Mouse (Mus musculus): ENCODE measurements around the gene Fgfr4.

Fgfr4 gene

DNA sequence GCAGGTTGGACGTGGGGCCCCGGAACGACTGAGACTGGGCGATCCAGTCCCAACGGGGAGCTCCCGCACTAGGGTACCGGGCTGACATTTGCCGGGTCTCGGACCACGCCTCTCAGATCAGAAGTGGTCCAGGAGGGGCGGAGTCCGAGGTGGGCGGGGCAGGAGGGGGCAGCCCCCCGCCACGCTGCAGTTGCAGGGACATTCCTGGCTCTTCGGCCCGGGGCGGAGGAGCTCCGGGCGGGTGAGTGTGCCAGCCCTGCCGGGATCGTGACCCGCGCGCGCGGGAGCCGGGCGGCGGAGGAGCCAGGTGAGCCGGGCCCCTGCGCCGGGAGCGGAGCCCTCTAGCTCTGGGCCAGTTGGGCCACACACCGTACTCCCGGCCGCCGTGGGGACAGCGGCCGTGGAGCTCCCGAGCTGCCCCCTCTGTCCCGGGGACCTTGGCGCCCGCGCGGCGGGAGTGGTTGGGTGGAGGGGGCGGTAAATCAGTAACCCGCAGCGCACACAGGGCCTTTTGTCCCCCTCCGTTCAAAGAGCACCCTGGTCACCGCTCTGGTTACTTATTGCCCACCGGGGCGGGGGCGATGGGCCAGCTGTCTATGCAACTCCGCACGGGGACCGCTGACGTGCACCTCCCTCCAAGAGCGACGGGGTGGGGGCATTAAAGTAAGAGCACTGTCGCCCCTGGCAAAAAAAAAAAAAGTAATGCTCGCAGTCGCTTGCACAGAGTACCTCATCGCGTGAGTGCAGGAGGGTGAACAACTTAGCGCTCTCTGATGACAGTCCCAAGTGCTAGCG lies at the start of gene Fgfr4:
TSS of gene Fgfr4 (plus strand) at position 20 of the 795 bp plus-strand sequence.
- peak in 1 of 2 experiments; percentile 33 for DNase-seq

DNA sequence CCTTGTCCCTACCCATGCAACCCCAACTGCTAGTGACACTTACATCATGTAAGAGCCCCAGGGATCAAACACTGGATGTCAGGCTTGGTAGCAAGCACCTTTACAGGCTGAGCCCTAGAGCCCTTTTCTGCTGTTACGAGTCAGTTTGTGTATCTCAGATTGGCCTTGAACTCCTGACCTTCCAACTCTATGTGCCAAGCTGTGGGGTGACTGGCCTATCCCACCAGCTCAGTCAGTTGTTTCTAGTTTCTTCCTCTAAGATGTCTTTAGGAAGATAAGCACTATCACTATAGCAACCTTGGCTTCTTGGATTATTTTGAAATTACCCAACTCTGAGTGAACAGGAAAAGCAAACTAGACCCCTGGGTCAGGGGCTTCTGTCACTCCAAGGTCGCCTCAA lies 49.1 kb upstream of the Fgfr4 start:
- DNase-seq, result no peak

DNA sequence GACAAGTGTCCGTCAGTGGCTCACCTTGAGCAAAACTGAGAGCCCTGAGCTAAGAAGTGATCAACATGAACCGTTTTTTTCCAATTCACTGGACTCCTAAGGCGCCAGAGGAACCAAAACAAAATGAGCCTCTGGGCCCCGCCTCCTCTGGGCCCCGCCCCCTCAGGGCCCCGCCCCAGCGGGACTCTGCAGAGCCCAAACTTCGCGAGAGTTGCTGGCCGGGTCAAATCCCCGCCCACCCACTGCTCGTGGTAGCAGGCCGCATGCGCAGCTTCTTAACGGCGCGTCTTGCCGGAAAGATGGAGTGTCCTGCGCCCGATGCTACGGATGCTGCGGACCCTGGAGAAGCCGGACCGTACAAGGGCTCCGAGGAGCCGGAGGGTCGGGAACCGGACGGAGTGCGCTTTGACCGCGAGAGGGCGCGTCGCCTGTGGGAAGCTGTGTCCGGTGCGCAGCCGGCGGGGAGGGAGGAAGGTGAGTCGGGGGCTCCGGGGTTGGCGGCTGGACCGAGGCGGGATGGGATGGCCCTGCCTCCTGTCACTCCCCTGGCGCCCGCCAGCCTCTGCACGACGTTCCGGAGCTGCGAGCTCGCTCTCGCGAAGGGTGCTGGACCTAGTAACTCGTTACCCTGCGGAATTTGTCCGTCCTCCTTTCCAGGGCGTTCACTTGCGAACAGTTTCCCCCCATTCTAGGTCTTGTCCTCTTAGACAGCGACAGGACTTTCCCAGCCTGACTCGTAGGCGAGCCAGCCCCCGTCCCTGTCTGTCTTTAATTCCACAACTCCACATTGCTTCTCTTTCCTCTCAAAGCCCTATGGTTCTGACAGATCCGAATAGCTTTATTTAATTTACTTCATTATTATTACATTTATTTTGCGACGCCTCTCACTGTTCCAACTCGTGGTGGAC lies 47.1 kb upstream of the Fgfr4 start, which contains the start of gene Zfp346:
TSS of gene Zfp346 (plus strand) at position 267 of the 908 bp plus-strand sequence.
- peak; percentile 95 to 96 for DNase-seq

DNA sequence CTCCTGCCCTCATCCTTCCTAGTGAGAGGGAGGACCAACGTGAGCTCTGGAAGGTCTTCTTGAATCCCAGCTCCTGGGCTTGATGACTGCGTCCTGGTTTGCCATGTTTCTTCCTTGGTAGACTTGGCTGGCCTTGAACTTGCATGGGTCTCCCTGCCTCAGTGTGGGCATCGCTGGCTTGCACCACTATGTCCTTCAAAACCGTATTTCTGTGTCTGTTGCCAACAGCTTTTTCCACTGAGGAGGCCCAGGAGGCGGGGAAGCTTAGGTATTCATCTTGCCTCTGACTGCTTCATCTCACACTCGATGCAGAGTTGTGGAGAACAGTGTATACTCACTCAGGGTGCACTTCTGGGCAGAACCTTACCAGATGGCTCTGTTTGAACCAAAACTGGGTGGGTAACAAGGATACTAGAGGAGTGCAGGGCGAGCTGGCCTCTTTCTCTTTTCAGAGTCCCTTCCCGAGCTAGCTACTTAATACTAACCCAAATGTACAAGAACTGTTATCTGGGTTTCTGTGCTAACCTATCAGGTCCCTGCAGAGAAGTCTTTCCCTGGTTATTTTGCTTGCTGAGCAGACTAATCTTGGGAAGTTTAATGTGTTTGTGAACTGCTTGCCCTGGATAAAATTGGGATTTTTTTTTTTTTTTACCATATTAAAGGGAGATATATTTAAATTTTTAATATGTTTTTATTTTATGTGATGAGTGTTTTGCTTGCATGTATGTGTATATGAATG lies 46.3 kb upstream of the Fgfr4 start:
- DNase-seq, result peak in 1 of 2 experiments; percentile 10

DNA sequence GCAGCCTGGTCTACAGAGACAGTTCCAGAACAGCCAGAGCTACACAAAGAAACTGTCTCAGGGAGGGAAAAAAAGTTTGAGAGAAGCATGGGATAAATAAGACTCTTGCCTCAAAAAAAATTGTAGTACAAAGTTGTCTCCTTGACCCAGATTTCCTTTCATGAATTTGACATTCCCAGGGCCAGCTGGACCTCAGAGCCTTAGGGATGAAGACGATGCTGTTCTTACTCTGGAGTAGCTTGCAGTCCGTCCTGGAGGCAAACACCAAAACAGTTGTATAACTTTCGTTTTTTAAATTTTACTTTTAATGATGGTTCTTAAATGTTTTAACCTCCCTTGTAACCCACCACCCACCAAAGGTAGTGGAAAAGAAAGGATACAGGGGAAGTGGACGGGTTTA lies 45.3 kb upstream of the Fgfr4 start:
- DNase-seq, result no peak

DNA sequence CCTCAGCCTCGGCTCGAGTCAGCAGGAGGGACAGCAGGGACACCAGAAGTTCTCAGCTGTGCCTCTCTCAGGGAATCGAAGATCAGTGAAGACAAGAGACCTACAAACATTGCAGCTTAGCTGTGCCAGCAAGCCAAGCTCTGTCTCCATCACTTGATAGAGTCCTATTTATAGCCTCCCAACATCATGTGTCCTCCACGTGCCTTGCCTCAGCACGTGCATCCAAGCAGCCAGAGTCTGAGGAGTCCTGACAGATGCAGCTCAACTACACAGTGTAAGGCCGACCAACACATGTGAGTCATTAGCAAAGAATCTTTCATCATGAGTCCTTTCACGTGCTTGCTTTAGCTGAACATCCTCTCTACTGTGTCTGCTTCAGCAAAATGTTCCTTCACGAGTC lies 44.7 kb upstream of the Fgfr4 start:
- no peak for DNase-seq

DNA sequence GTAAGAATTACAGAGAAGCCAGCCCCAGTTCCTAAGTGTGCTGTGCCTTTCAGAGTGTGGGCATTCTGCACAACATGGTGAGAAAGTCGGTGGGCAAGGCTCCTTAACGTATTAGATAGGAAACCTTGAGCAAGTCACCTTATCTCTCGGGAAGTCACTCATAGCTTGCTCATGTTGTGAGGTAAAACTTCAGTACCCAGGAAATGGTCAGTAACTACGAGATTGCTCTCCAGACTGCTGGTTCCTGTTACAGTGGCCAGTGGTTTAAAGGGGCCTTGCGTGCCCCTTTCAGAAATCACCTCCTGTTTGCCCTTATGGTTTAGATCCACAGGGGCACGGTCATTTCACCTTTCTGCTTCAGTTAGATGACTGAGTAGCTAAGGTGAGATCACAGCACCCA lies 38.1 kb upstream of the Fgfr4 start:
- DNase-seq, result no peak

DNA sequence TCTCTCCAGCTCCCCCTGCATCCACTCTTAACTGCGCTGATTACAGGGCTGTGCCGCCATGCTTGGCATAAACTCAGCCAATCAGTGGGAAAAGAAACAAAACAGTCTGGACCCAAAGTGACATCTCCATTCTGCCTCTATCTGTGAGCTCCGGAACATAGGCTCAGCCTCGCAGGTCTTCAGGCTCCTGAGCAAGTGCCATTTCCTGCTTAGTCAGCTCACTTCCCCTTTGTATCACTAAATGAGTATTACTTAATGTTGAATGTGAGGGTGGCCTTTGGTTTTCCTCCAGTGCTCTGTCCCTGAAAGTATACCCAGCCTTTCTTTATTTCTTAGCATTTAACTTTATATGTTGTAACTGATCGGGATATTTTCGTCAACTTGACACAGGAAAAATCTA lies 27.5 kb upstream of the Fgfr4 start:
- no peak for DNase-seq

DNA sequence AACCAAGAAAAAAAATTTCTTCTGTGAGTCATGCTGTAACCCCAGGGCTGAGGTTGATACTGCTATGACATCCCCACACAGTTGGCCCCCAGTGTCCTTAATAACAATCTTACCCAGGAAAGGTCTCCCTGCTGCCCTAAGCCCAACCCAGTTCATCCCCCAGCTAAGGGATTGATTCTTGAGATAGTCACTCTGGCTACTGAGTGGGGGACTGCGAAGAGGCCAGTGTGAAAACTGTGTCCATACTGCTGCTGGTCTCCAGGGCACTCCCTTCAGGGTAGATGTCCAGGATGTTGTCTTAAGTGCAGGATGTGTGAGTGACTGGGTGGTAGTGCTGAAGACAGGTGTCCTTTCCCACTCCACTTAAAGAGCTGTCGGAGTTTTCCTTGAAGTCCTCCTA lies 19.0 kb upstream of the Fgfr4 start, which contains the start of gene Gm17617:
TSS of gene Gm17617 (minus strand) at position 101 of the 400 bp plus-strand sequence.
- DNase-seq, result no peak

DNA sequence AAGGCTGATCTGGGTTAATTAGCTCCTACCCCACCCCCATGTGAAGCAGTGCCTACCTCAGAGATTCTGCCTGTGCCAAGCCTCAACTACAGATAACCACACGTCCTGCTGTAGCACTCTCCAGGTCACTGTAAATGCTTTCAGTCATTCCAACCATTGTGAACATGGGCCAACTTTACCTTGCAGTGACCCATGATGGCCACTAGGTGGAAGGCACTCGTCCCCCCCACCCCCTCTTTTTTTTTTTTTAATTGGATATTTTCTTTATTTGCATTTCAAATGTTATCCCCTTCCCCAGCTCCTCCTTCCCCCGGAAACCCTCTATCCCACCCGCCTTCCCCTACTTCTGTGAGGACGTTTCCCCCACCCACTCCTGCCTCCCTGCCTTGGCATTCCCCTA lies 17.1 kb upstream of the Fgfr4 start:
- no peak for DNase-seq

DNA sequence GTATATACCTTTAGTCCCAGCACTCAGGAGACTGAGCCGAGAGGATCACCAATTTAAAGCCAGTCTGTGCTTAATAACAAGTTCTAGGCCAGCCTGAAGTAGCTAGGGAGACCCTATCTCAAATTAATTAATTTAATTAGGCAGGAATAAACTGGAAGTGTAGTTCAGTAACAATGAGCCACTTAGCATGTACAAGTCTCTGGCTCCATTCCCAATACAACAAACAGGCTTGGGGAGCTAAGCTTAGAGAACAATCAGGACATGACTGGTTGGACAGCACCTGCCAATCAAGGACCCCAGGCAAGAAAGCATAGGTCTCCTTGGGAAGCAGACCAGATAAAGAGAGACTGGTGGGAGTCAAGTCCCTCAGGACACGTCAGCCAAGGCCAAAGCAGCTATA lies 12.2 kb upstream of the Fgfr4 start:
- DNase-seq, result no peak

DNA sequence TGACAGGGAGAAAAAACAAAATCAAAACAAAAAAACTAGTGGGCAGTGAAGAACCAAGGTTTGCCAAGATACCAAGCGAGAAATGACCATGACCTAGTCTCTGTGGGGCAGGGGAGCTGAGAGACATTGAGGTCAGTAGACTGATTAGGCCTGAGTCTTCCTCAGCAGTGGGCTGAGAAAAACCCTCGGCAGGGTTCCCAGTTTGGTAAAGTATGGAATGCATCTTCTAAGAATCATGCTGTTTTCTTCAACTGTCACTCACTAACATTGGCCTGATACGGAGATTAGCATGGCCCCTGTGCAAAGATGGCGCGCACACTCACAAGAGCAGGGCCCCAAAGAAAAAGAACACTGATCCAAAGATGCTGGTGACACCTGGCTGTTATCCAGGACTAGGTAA lies 1.5 kb downstream of the Fgfr4 start:
- no peak for DNase-seq

DNA sequence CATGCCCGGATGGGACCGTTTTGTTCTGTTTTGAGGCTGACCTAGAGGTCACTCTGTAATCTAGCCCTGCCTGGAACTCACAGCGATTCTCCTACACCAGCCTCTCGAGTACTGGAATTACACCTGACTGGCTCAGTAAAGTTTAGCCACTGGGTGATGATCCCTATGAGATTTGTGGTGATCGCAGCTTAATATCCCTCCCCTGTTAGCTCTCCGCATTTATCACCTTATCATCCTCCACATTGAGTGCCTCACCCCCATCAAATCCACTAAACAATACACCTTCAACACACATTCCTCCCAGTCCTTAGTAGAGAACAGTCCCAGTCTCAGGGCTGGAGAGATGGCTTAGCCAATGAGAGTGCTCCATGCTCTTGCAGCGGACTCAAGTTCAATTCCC lies 9.9 kb downstream of the Fgfr4 start:
- DNase-seq, result no peak

DNA sequence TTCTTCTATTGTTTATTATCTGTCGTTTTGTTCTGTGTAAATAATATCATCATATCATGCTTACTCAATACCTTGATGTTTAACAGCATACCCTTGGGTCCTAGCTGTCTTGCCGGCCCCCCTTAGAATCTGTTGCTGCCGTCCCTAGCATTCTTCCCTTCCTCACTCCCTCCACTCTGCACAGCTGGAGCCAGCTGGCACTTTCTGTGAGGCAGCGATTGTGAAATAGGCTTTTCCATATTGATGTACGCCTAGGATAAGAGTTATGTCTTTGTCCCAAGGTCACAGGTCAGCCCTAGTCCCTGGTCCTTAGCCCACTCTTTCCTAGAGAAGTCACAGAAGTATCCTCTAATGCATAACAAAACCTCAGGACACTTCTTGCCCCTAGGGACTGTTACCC lies 11.1 kb downstream of the Fgfr4 start:
- DNase-seq, result no peak

DNA sequence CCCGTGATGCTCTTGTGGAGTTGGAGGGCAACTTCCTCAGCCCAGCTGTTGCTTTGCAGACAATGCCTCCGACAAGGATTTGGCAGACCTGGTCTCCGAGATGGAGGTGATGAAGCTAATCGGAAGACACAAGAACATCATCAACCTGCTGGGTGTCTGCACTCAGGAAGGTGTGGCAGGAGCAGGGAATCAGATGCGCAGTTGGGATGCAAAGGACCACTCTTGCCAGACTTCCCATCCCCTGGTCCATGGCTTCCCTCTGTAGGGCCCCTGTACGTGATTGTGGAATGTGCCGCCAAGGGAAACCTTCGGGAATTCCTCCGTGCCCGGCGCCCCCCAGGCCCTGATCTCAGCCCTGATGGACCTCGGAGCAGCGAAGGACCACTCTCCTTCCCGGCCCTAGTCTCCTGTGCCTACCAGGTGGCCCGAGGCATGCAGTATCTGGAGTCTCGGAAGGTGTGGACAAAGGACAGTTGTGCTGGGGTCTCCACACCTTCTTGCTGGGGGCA lies 13.4 kb downstream of the Fgfr4 start:
- no peak for DNase-seq

DNA sequence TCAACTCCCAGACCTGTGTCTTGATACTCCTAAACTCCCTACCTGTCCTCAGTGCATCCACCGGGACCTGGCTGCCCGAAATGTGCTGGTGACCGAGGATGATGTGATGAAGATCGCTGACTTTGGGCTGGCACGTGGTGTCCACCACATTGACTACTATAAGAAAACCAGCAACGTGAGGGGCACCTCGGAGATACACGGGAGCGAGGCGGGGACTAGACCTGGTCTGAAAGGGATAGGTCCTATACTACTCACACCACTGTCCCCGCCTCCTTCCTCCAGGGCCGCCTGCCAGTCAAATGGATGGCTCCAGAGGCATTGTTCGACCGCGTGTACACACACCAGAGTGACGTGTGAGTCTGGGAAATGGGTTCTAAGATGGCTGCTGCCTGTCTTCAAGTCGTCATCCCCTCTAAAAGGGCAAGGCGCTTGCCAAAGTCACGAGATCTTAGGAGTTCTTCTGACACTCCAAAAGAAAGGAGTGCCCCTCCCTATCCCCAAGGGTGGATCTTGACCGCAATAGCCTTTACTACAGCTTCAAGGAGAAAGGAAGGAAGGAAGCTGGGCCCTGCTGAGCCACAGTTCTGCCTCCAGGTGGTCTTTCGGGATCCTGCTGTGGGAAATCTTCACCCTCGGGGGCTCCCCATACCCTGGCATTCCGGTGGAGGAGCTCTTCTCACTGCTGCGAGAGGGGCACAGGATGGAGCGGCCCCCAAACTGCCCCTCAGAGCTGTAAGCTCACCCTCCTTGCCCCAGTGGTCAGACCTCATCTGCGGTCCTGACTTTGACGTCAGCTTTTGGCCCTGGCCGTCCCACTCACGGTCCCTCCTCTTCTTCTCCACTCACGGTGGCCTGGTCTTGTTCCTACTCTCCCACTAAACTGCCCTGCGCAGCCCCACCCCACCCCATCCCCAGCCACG lies 14.6 kb downstream of the Fgfr4 start:
- no peak for DNase-seq

DNA sequence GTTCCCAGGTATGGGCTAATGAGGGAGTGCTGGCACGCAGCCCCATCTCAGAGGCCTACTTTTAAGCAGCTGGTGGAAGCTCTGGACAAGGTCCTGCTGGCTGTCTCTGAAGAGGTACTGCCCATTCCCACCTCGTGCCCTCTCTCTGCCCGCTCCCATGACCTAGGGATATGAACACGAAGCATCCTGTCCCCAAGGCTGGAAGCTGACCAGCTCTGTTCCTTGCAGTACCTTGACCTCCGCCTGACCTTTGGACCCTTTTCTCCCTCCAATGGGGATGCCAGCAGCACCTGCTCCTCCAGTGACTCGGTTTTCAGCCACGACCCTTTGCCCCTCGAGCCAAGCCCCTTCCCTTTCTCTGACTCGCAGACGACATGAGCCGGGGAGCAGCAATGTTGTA lies 15.4 kb downstream of the Fgfr4 start:
- DNase-seq, result no peak

DNA sequence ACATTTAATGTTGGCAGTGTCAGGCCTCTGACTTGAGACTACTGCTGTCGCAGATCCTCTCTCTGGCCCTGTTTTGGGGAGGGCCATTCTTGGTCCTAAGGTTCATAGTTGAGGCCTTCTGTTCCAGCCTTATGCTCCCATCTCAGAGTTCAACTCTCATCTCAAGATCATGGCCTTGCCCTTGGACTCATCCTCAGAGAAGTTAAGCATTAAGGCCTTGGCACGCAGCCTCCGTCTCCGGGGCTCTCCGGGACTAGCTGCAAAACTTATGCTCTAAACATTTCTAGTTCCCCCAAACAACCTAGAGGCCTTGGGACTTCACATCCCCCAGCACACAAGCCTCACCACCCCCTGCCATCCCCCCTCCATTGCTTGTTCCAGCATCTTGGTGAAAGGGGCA lies 15.8 kb downstream of the Fgfr4 start:
- no peak for DNase-seq

DNA sequence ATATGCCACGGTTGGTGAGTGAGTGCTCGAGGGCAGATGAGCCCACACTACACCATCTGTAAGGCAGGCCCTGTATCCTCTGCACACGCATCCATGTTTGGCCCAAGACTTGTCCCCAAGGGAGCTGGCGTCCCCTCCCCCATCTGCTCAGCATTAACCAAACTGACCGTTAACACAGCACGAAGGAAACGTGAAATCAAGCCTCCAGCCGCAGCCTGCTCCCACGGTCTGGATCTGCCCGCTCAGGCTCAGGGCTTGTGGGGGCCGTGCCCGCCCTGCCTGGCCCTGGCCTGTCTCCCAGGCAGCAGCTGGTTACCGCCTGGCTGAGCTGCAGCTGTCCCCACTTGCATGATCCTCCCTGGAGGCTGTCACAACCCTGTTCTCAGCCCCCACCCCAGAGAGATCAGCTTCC lies 16.5 kb downstream of the Fgfr4 start:
- DNase-seq, result no peak

DNA sequence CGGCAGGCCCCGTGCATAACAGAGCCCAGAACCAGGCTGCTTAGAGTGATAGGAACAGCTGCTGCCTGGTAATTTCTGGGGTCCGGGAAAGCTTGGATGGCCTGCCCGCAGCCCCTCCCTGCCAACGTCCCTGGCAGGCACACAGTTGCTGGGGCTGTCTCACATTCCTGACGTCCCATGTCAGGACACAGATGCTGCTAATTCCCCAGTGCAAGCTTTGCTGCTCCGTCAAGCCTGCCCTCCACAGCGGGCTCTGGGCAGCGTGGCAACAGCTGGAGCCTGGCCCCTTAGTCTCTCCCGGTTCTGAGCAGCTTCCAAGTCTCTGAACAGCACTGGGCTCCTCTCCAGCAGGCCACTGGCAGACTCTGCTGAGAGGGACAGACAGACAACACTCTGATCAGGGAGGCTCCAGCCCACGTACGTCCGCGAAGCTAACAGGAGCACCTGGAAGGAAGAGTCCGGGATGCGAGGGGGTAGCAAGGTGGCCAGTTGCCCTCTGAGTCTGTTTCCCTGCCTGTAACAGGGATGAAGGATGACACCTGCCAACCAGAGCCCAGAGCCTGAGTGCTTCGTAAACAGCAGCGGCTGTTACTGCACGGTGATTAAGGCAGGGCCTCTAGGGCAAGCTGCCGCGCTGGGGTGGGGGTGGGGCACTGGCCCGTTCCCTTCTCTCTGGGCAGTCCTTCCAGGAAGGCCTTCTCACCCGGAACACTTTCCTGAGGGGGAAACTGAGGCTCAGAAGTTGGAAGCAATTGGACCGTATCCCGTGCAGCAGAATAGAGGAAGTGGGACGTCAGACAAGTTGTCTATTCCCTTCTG lies 19.3 kb downstream of the Fgfr4 start:
- no peak for DNase-seq

DNA sequence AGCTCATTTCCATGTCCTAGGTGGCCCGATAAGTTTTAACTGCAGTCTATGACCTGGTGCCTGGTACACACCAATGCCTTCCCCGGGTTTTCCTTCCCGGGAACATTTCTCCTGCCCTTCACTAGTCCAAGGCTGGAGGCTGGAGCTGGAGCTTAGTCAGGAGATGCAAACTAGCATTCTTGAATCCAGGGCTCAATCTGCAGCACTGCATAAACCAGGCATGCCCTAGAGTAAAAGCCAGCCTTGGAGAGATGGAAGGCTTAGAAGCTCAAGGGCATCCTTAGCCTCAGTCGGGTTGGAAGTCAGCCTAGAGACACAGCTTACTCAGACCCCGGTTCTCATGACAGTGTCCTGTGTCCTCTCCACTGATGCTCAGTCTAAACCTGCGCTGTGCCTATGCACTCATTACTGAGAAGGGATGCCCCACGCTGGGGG lies 19.9 kb downstream of the Fgfr4 start:
- no peak for DNase-seq

Measured in thymus, postnatal 36 days (tissue).